Mouse (Mus musculus): ENCODE measurements around the gene Plcb2.

Gene Plcb2

GRCm38 (mm10) chr2:118751896-118752791 lies 23.9 kb upstream of the Plcb2 start:
- DNase-seq (ENCODE audit: low read depth, low spot score) = no peak

- no peak for DNase-seq (ENCODE audit: low read depth, low spot score)
Measured at GRCm38 (mm10) chr2:118750476-118750875, 22.2 kb upstream of the Plcb2 start.

- no peak for DNase-seq (ENCODE audit: low read depth, low spot score)
Measured at GRCm38 (mm10) chr2:118749341-118749884, 21.2 kb upstream of the Plcb2 start.

GRCm38 (mm10) chr2:118747301-118747960 lies 19.2 kb upstream of the Plcb2 start:
- no peak for DNase-seq (ENCODE audit: low read depth, low spot score)

- no peak for DNase-seq (ENCODE audit: low read depth, low spot score)
Measured at GRCm38 (mm10) chr2:118745915-118746901, 18.0 kb upstream of the Plcb2 start.

- peak; percentile 91 for DNase-seq (ENCODE audit: low read depth, low spot score)
Measured at GRCm38 (mm10) chr2:118745232-118745884, 17.1 kb upstream of the Plcb2 start, which contains the start of gene Inafm2. TSS of gene Inafm2 (plus strand) at chr2:118745758.

- DNase-seq (ENCODE audit: low read depth, low spot score) = no peak
Measured at GRCm38 (mm10) chr2:118744621-118745020, 16.4 kb upstream of the Plcb2 start.

- DNase-seq (ENCODE audit: low read depth, low spot score) = peak; percentile 67
Measured at GRCm38 (mm10) chr2:118743261-118743943, 15.2 kb upstream of the Plcb2 start.

GRCm38 (mm10) chr2:118741183-118741582 lies 12.9 kb upstream of the Plcb2 start:
- no peak for DNase-seq (ENCODE audit: low read depth, low spot score)

- no peak for DNase-seq (ENCODE audit: low read depth, low spot score)
Measured at GRCm38 (mm10) chr2:118740341-118740740, 12.1 kb upstream of the Plcb2 start.

- no peak for DNase-seq (ENCODE audit: low read depth, low spot score)
Measured at GRCm38 (mm10) chr2:118733341-118733740, 5.1 kb upstream of the Plcb2 start.

- no peak for DNase-seq (ENCODE audit: low read depth, low spot score)
Measured at GRCm38 (mm10) chr2:118731981-118732380, 3.7 kb upstream of the Plcb2 start.

- DNase-seq (ENCODE audit: low read depth, low spot score) = no peak
Measured at GRCm38 (mm10) chr2:118730622-118730915, 2.3 kb upstream of the Plcb2 start.

- DNase-seq (ENCODE audit: low read depth, low spot score) = no peak
Measured at GRCm38 (mm10) chr2:118729816-118730621, 1.8 kb upstream of the Plcb2 start.

- no peak for DNase-seq (ENCODE audit: low read depth, low spot score)
Measured at GRCm38 (mm10) chr2:118729194-118729593, 956 bp upstream of the Plcb2 start.

GRCm38 (mm10) chr2:118727911-118728310 lies 327 bp downstream of the Plcb2 start:
- DNase-seq (ENCODE audit: low read depth, low spot score) = no peak

GRCm38 (mm10) chr2:118726873-118727272 lies 1.4 kb downstream of the Plcb2 start:
- no peak for DNase-seq (ENCODE audit: low read depth, low spot score)

- no peak for DNase-seq (ENCODE audit: low read depth, low spot score)
Measured at GRCm38 (mm10) chr2:118725511-118725910, 2.7 kb downstream of the Plcb2 start.

GRCm38 (mm10) chr2:118723693-118724486 lies 4.3 kb downstream of the Plcb2 start:
- DNase-seq (ENCODE audit: low read depth, low spot score) = no peak
